Mouse (Mus musculus) forebrain, embryonic 14.5 days (tissue): ENCODE data around the gene Lipk. TPM values are rescaled to one million over a fixed set of nuclear protein-coding genes. Genes with fewer than 3 reads are reported as not detected.

ENCODE experiments used
- microRNA-seq: library from miRNA; unstranded; fragments of <30 nt; microRNA quantifications from one replicate; pipeline ENCODE4, GENCODE M21; 2016
- polyA plus RNA-seq: library from polyadenylated mRNA; unstranded; fragments of >200 nt; fragmentation: Nextera tagmentation; extraction: Ambion mirVana; gene quantifications from 2 replicates; pipeline ENCODE4 v1.2.1, GENCODE M21; 2014

Lipk gene
- polyA plus RNA-seq, 1 experiment from 2014 or later = not detected

Small RNA genes lying within 50 kb of the gene (microRNA-seq; reads per million reads assigned to microRNA genes)
- gene Gm23334 = not detected

Other genes starting within 250 kb of the Lipk start
- gene Lipo3, start 246.3 kb upstream of the Lipk start, polyA plus RNA-seq = 14.4 and 16.1 TPM in 2 replicates
- not detected in 2 replicates for gene Lipo1, start 220.8 kb upstream of the Lipk start, polyA plus RNA-seq
- gene Lipf, start 47.1 kb upstream of the Lipk start, polyA plus RNA-seq = not detected in 2 replicates
- not detected in 2 replicates for gene Lipn, start 59.1 kb downstream of the Lipk start, polyA plus RNA-seq
- not detected in 2 replicates for gene Lipm, start 92.6 kb downstream of the Lipk start, polyA plus RNA-seq
- not detected in 2 replicates for gene Ankrd22, start 157.8 kb downstream of the Lipk start, polyA plus RNA-seq
- 5.6 and 9.1 TPM in 2 replicates for gene Stambpl1, start 183.9 kb downstream of the Lipk start, polyA plus RNA-seq
- 9.9 and 13.9 TPM in 2 replicates for gene Acta2, start 247.3 kb downstream of the Lipk start, polyA plus RNA-seq